Mouse (Mus musculus): ENCODE measurements around the gene Fli1. TPM values are rescaled to one million over a fixed set of nuclear protein-coding genes. Genes with fewer than 3 reads are reported as not detected.

The Fli1 gene
- polyA plus RNA-seq, 1 experiment from 2014 or later, result 7.9 TPM

DNA sequence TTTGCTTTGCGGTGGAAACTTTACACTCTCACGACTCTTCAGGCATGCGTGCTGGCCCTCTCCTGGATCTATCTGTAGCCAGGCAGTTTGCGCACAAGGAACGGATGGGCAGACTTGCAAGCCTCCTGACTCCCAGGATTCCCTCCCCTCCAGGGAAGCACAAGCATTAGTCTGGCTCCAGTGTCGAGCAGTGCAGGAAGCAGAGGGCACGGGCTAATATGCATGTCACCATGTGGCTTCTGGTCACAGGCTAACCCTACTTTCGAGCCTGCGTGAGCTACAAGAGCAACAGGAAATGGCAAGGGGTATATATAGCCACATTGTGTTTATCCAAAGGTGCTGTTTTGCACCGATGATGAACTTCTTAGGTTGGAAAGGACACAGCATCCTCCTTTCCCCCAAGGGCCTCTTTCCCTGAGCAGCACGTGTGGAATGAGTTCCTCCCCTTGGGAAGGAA lies 38.6 kb downstream of the Fli1 start:
- Histone ChIP-seq H3K9me3 (no peaks in the 10 kb centered on the region), H3K27ac (no peak overlapping the region), H3K36me3 (replicated peaks) (no peaks in the 10 kb centered on the region), H3K4me3 (no peak overlapping the region), H3K4me2 (no peak overlapping the region), H3K9ac (no peak overlapping the region), H3K4me1 (no peaks in the 10 kb centered on the region), H3K27me3 (replicated peaks) (no peaks in the 10 kb centered on the region)
- no peak for ATAC-seq (replicated peaks)
- 78% methylated on average over 11 of the region's 11 CpGs for WGBS

DNA sequence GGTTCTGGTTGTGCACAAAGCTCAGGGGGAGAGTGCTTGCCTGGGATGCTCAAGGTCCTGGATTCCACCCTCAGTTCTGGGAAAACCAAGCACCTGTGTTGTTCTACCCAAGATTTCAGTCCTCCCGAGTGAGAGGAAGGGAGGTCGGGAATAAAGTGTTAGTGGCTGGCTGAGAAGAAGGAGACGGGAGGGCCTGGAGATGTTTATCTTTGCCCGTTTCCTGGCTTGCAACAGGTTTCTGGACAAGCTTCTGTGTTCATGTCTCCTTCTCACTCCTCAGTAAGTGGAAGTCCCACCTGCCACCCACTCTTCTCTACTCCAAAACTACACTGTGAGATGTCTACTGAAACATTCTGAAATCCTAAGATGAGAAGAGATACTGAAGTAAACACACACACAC lies 39.2 kb downstream of the Fli1 start:
- WGBS, result 84% methylated on average over 4 of the region's 4 CpGs
- no peak for ATAC-seq (replicated peaks)

DNA sequence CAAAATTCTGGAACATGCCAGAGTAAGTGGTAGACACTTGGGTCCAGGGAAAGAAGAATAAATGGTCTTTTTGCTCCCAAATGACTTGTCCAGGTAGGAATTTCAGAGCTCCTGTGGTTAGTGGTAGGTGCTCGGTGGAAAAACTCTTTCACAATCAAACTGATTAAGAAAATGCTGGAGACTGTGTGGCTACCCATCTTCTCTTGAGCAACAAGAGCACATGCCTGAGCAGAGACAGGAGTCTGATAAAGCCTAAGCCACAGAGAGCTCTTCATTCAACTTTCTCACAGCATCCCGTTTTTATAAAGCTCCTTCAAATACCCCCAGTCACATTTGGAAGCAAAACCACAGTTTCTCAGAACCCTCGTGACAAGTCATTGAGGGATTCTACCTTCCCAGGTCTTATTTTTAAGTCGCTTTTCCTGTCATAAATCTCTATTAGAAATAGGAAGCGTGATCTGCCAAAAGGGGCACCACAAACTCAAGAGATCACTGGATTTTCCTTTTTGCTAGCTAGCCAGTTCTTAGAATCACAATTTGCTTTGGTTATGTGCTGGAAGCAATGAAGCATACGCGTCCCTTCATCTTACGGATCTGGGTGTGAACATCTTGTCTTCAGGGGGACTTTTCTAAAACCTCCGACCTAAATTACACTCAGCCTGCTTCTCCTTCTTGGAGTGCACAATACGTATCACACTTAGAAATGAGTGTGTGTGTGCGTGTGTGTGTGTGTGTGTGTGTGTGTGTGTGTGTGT lies 40.2 kb downstream of the Fli1 start:
- no peaks in the 10 kb centered on the region for H3K36me3 ChIP-seq (replicated peaks)
- 88% methylated on average over 11 of the region's 11 CpGs for WGBS

More for the DNA sequence above, 39.2 kb downstream of the Fli1 start:
- no peaks in the 10 kb centered on the region for H3K27me3 ChIP-seq (replicated peaks)
- H3K4me2 ChIP-seq, result no peak overlapping the region
- no peak overlapping the region for H3K27ac ChIP-seq
- H3K36me3 ChIP-seq (replicated peaks), result no peaks in the 10 kb centered on the region
- no peaks in the 10 kb centered on the region for H3K9me3 ChIP-seq
- H3K9ac ChIP-seq, result no peak overlapping the region
- no peak overlapping the region for H3K4me3 ChIP-seq
- H3K4me1 ChIP-seq, result no peaks in the 10 kb centered on the region

DNA sequence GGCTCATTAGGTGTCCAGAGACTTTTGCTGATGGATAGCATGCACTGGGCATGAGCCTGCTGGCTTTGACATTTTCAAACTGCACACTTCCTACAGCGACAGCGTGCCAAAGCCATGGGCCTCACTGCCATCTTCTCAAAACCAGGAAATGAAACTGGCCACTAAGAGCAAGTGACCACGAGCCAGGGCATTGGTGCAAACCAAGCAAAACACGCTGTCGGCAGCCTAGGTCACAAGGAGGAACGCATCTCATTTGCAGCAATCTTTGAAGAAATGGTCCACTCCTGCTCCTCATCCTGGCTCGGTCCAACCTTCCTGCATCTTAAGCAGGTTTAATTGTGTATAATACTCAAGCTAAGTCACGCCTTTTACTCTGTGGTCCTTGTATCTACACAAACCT lies 41.8 kb downstream of the Fli1 start:
- Histone ChIP-seq H3K36me3 (replicated peaks) (no peaks in the 10 kb centered on the region), H3K9ac (no peak overlapping the region), H3K4me3 (no peak overlapping the region), H3K9me3 (no peaks in the 10 kb centered on the region), H3K4me1 (no peaks in the 10 kb centered on the region), H3K27ac (no peak overlapping the region), H3K4me2 (no peak overlapping the region), H3K27me3 (replicated peaks) (no peaks in the 10 kb centered on the region)
- ATAC-seq (replicated peaks), result no peak
- WGBS, result 89% methylated on average over 8 of the region's 8 CpGs

More for the DNA sequence above, 40.2 kb downstream of the Fli1 start:
- Histone ChIP-seq H3K4me3 (no peak overlapping the region), H3K4me1 (no peaks in the 10 kb centered on the region), H3K4me2 (no peak overlapping the region), H3K9ac (no peak overlapping the region), H3K27me3 (replicated peaks) (no peaks in the 10 kb centered on the region), H3K27ac (no peak overlapping the region), H3K9me3 (no peaks in the 10 kb centered on the region)
- no peak for ATAC-seq (replicated peaks)

- Histone ChIP-seq H3K36me3 (replicated peaks) (no peaks in the 10 kb centered on the region), H3K27me3 (replicated peaks) (no peaks in the 10 kb centered on the region), H3K9me3 (no peaks in the 10 kb centered on the region), H3K4me1 (peaks cover 4% of the 10 kb centered on the region; the same call in 1 of the 2 replicates), H3K4me2 (no peak overlapping the region), H3K4me3 (no peak overlapping the region), H3K9ac (no peak overlapping the region), H3K27ac (no peak overlapping the region)
- ATAC-seq (replicated peaks), result no peak
- WGBS, result 80% methylated on average over 5 of the region's 5 CpGs
Measured at GRCm38 (mm10) chr9:32500063-32500462, 42.6 kb downstream of the Fli1 start.

DNA sequence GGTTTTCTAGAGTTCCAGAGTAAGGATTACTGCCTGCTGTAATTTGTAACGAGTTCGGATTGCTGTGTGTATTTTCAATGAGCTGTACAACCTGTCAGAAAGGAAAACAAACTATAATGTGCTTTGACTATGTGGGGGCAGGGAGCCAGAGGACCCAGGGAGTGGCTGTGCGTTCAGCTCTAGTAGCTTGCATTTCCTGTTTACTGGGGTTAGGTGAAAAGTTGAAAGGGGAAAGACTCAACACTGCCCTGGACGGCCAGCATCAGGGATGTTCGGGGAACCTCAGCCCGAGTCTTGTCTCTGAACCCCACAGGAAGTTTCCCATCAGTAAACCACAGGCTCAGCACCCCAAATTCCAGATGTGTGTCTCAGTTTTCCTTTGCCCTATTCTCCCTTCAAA lies 43.2 kb downstream of the Fli1 start:
- Histone ChIP-seq H3K4me2 (no peak overlapping the region), H3K27ac (no peak overlapping the region), H3K27me3 (replicated peaks) (no peaks in the 10 kb centered on the region), H3K4me1 (peaks cover 4% of the 10 kb centered on the region; the same call in 1 of the 2 replicates), H3K9me3 (no peaks in the 10 kb centered on the region), H3K9ac (no peak overlapping the region), H3K4me3 (no peak overlapping the region), H3K36me3 (replicated peaks) (no peaks in the 10 kb centered on the region)
- WGBS, result 82% methylated on average over 6 of the region's 6 CpGs
- ATAC-seq (replicated peaks), result no peak

DNA sequence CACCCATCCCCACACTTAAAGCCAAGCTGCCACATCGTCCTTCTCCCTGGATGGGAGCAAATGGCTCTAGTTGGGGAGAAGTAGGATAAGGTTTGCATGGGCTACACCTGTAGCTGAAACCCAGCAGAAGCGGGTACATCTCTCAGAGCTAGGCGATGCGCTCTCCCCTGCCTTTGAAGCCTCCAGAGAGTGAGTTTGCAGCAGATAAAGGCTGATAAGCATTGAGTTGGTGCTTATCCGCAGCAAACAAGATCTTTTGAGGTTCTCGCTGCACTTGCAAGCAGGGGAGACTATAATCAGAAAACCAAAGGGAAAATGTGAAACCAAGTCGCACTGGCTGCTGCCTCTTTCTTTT lies 47.0 kb downstream of the Fli1 start:
- Histone ChIP-seq H3K4me1 (peaks cover 4% of the 10 kb centered on the region; the same call in 1 of the 2 replicates), H3K4me2 (no peak overlapping the region)
- WGBS, result 43% methylated on average over 7 of the region's 7 CpGs

DNA sequence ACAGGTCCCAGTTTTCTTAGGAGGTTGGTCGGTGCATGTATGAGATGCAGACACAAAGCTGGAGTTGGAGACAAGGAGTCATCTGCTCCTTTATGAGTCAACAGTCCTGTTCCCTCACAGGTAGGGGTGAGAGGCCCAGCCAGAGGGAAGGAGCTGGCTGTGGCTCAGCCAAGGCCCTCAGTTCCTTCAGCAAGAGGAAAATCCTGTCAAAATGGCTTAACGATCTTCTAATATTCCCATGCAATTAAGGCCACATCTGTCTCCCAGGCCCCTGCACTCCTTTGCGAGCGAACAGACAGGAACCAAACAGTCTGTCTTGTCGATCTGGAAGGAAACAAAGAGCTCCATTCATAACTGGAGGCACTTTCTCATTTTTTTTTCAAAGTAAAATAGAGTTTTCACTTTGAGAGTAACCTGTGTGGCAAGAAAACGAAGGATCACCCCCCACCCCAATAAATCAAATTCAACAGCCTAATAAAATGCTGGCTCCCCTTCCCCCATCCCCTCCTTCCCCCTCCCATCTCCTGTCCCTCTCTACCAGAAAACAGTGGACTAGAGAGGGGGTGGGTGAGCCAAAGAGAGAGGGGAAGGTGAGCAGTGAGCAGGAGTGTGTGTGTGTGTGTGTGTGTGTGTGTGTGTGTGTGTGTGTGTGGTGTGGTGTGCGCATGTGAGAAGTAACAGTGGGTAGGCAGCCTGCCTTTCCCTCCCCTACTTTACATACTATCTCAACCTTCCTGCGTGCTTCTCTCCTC lies 47.6 kb downstream of the Fli1 start:
- Histone ChIP-seq H3K36me3 (replicated peaks) (no peaks in the 10 kb centered on the region), H3K4me2 (no peak overlapping the region), H3K9ac (no peak overlapping the region), H3K27ac (no peak overlapping the region), H3K9me3 (no peaks in the 10 kb centered on the region), H3K4me3 (no peak overlapping the region), H3K4me1 (peaks cover 4% of the 10 kb centered on the region; the same call in 1 of the 2 replicates), H3K27me3 (replicated peaks) (no peaks in the 10 kb centered on the region)
- 28% methylated on average over 8 of the region's 8 CpGs for WGBS
- ATAC-seq (replicated peaks), result no peak

More for the DNA sequence above, 47.0 kb downstream of the Fli1 start:
- H3K4me3 ChIP-seq, result no peak overlapping the region
- no peak overlapping the region for H3K9ac ChIP-seq
- no peak for ATAC-seq (replicated peaks)
- H3K27ac ChIP-seq, result no peak overlapping the region
- no peaks in the 10 kb centered on the region for H3K9me3 ChIP-seq
- no peaks in the 10 kb centered on the region for H3K36me3 ChIP-seq (replicated peaks)
- no peaks in the 10 kb centered on the region for H3K27me3 ChIP-seq (replicated peaks)

DNA sequence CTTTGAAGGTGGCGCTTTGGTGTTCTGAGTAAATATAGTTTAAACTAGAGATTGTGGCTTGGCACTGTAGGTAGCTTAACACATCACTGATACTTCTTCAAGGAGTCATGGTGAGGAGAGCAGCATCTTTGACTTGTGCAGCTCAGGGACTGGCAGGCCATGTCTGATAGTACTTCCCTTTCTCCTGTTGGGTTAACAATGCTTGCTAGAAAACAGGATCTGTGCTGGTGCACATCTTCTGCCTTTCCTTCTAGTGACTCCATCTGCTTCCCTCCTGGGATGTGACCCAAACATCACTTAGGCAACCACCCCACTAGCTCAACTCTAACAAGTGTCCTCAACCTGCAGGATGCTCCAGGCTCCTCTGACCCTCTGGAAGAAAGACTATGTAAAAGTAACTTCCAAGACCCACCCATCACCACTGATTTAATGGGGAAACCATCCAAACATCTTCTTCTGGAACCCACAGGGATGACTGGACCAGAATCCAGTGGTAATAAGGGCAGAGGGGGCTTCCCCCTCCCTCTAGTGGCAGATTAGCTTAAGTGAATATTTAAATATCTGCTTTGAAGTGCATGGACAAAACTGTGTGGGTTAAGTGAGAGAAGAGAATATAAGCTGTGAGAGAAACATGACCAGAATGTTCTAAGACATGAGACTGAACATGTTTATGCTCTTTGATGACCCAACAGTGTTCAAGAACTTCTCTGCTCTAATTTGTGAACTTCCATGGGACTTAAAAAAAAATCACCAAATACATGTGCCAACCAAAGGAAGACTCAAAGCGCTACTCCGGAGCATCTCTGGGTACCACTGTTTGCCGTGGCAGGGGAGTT lies 48.9 kb downstream of the Fli1 start:
- no peak for ATAC-seq (replicated peaks)
- 88% methylated on average over 4 of the region's 4 CpGs for WGBS

DNA sequence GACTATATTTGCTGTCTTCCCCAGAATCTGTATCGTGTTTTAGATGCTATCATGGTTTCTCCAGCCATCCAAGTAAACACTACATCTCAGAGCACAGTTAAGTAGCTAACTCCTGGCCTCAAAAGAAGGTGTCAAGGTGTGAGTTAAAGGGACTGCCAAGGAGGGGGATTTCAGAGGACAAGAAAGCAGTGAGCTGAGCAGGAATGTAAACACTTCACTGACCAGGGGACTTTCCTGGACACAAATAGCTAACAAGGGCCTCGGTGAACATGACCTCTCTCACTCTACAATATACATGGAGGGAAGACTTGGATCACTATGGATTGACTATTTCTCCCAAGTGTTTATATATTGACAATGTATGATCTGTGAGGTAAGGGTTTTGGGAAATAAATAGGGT lies 49.9 kb downstream of the Fli1 start:
- no peak overlapping the region for H3K4me3 ChIP-seq
- H3K4me1 ChIP-seq, result peaks cover 4% of the 10 kb centered on the region; the same call in 1 of the 2 replicates
- H3K9ac ChIP-seq, result no peak overlapping the region
- no peak for ATAC-seq (replicated peaks)
- H3K27me3 ChIP-seq (replicated peaks), result no peaks in the 10 kb centered on the region
- no peaks in the 10 kb centered on the region for H3K9me3 ChIP-seq
- no peaks in the 10 kb centered on the region for H3K36me3 ChIP-seq (replicated peaks)
- WGBS, result 83% methylated on average over 2 of the region's 2 CpGs
- no peak overlapping the region for H3K4me2 ChIP-seq
- no peak overlapping the region for H3K27ac ChIP-seq

More for the DNA sequence above, 48.9 kb downstream of the Fli1 start:
- H3K4me1 ChIP-seq, result peaks cover 4% of the 10 kb centered on the region; the same call in 1 of the 2 replicates
- no peaks in the 10 kb centered on the region for H3K9me3 ChIP-seq
- H3K27ac ChIP-seq, result no peak overlapping the region
- H3K9ac ChIP-seq, result no peak overlapping the region
- H3K36me3 ChIP-seq (replicated peaks), result no peaks in the 10 kb centered on the region
- no peak overlapping the region for H3K4me2 ChIP-seq
- no peaks in the 10 kb centered on the region for H3K27me3 ChIP-seq (replicated peaks)
- no peak overlapping the region for H3K4me3 ChIP-seq

- Histone ChIP-seq H3K4me1 (peaks cover 4% of the 10 kb centered on the region; the same call in 1 of the 2 replicates), H3K4me2 (no peak overlapping the region), H3K9ac (no peak overlapping the region), H3K4me3 (no peak overlapping the region), H3K27ac (no peak overlapping the region), H3K27me3 (replicated peaks) (no peaks in the 10 kb centered on the region), H3K36me3 (replicated peaks) (no peaks in the 10 kb centered on the region), H3K9me3 (no peaks in the 10 kb centered on the region)
- ATAC-seq (replicated peaks), result no peak
- 88% methylated on average over 2 of the region's 2 CpGs for WGBS
Measured at GRCm38 (mm10) chr9:32491484-32491883, 51.2 kb downstream of the Fli1 start.

- Histone ChIP-seq H3K9me3 (no peaks in the 10 kb centered on the region), H3K36me3 (replicated peaks) (no peaks in the 10 kb centered on the region), H3K4me1 (no peaks in the 10 kb centered on the region), H3K4me3 (no peak overlapping the region), H3K4me2 (no peak overlapping the region), H3K27ac (no peak overlapping the region), H3K27me3 (replicated peaks) (no peaks in the 10 kb centered on the region), H3K9ac (no peak overlapping the region)
- no peak for ATAC-seq (replicated peaks)
- WGBS, result 84% methylated on average over 4 of the region's 4 CpGs
Measured at GRCm38 (mm10) chr9:32489794-32490358, 52.8 kb downstream of the Fli1 start.

Measured in midbrain, embryonic 15.5 days (tissue).